Mouse (Mus musculus) heart, embryonic 15.5 days (tissue): ENCODE measurements around the gene Neurod2. TPM values are rescaled to one million over a fixed set of nuclear protein-coding genes. Genes with fewer than 3 reads are reported as not detected.
A peak's percentile ranks its signal among the peaks of the same experiment; 100 is the strongest.

Experiments used
- ATAC-seq: fragments of 200-750 bp; cut with Nextera tagmentation; replicated peaks from 2 replicates; pipeline ENCODE4 v1.8.0; 2017; ENCODE audit warnings: low read depth, moderate TSS enrichment; ENCODE audit not compliant: insufficient number of reproducible peaks, insufficient read depth, low FRiP score
- H3K27ac ChIP-seq: fragments of 300-500 bp; sonication (generic); 2 replicates; pipeline ENCODE4 v1.5.1; 2015; ENCODE audit warnings: mild to moderate bottlenecking, inconsistent platforms
- H3K27me3 ChIP-seq: fragments of 300-500 bp; sonication (generic); 2 replicates; pipeline ENCODE4 v1.6.1; 2015; ENCODE audit warnings: inconsistent platforms
- H3K36me3 ChIP-seq: fragments of 300-500 bp; sonication (generic); 2 replicates; pipeline ENCODE4 v1.6.1; 2015; ENCODE audit warnings: mild to moderate bottlenecking, inconsistent platforms
- H3K4me1 ChIP-seq: fragments of 300-500 bp; sonication (generic); replicated peaks from 2 replicates; pipeline ENCODE4 v1.6.1; 2015; ENCODE audit warnings: inconsistent platforms
- H3K4me2 ChIP-seq: fragments of 300-500 bp; sonication (generic); 2 replicates; pipeline ENCODE4 v1.6.1; 2015; ENCODE audit warnings: inconsistent platforms, mild to moderate bottlenecking, moderate library complexity
- H3K4me3 ChIP-seq: fragments of 300-500 bp; sonication (generic); 2 replicates; pipeline ENCODE4 v1.5.1; 2015; ENCODE audit warnings: mild to moderate bottlenecking, inconsistent platforms
- H3K9ac ChIP-seq: fragments of 300-500 bp; sonication (generic); 2 replicates; pipeline ENCODE4 v1.6.1; 2015; ENCODE audit warnings: mild to moderate bottlenecking, inconsistent platforms
- H3K9me3 ChIP-seq: fragments of 300-500 bp; sonication (generic); replicated peaks from 2 replicates; pipeline ENCODE4 v1.6.1; 2016; ENCODE audit warnings: inconsistent platforms
- WGBS: fragments of 180-500 bp; shearing (Covaris S2); methylation state at CpG from one replicate; pipeline ENCODE4 v1.1.7; 2015; ENCODE audit warnings: mixed read lengths; 5-methylcytosine and 5-hydroxymethylcytosine counted together
- polyA plus RNA-seq: library from polyadenylated mRNA; unstranded; fragments of >200 nt; fragmentation: Nextera tagmentation; extraction: Ambion mirVana; gene quantifications from 2 replicates; pipeline ENCODE4 v1.2.1, GENCODE M21; 2015

Gene Neurod2
- polyA plus RNA-seq, 1 experiment from 2014 or later = not detected

GRCm38 (mm10) chr11:98352272-98352990 lies 23.0 kb upstream of the Neurod2 start:
- no peak overlapping the region for H3K4me2 ChIP-seq
- WGBS = 74% methylated on average over 18 of the region's 18 CpGs
- peaks cover 45% of the 10 kb centered on the region for H3K4me1 ChIP-seq
- no peaks in the 10 kb centered on the region for H3K9me3 ChIP-seq
- H3K27me3 ChIP-seq = peaks cover 64% of the 10 kb centered on the region
- H3K27ac ChIP-seq = no peak overlapping the region
- H3K36me3 ChIP-seq = no peaks in the 10 kb centered on the region
- no peak overlapping the region for H3K4me3 ChIP-seq
- no peak overlapping the region for H3K9ac ChIP-seq
- ATAC-seq = no peak

DNA sequence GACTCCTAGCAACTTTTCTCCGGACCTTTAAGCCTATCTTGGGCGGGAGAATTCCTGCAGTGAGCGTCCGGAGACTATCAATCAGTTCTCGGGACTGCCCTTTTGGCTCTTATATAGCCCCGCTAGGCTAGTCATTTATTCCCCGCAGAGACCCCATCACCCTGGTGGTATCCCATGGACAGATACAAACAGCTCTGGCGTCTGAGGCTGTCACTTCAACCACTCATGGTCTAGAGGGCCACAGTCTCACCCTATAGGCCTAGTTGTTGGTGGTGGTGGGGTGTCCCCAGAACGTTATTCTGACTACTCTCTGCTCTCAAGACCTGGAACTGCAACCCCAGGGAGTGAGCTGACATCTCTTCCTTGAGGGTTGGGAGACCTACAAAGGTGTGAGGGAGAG lies 19.9 kb upstream of the Neurod2 start:
- Histone ChIP-seq H3K4me3 (peak overlapping the region; percentile 66), H3K4me1 (peaks cover 42% of the 10 kb centered on the region), H3K9me3 (no peaks in the 10 kb centered on the region), H3K36me3 (no peaks in the 10 kb centered on the region), H3K27ac (no peak overlapping the region), H3K9ac (peak overlapping the region; percentile 70), H3K4me2 (peak overlapping the region; percentile 90), H3K27me3 (peaks cover 72% of the 10 kb centered on the region)
- ATAC-seq = no peak
- 10% methylated on average over 9 of the region's 9 CpGs for WGBS

DNA sequence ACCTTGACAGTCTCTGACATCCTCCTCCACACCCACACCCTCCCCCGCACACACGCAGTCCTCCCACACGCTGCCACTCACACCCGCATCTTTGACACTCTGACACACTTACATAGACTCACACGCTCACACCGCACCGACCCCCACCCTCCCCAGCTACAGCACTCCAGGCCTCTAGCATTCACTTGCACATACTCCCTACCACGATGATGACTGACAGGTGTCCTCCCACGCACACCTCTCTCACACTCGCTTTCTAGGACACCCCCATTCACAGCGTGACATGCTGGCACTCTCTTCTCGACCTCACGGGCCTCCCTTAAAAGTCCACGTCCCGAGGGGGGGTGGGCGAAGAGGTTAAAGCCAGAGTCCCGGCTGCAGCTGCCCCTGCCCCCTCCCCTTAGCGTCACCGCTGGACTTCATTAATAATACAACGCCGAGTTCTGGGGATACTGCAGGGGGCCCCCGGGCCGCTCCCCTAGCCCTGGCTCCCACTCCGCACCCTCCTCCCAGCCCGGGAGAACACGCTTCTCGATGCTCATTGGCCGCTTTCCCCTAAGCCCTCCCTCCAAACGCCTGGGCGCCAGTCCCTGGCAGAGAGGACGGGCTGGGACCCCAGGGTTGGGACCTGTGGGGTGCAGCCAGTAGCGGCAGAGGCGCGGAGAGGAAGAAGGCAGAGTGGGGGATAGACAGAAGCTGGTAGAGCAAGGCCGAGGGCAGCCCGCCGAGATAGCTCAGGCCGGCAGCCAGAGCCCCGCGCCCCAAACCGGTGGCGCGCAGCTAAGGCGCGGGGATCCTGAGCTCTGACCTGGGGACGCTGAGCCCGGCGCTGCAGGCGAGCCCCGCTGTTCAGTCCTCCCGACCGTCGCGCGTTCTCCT lies 18.9 kb upstream of the Neurod2 start, which contains the start of gene Ppp1r1b:
Gene Ppp1r1b (plus strand): TSS at position 322 of the 879 bp plus-strand sequence.
- Histone ChIP-seq H3K27ac (peak within 1 kb of the TSS; percentile 8; the same call in 1 of the 2 replicates), H3K4me3 (peak within 1 kb of the TSS; percentile 66), H3K4me2 (peak within 1 kb of the TSS; percentile 90), H3K9ac (peak within 1 kb of the TSS; percentile 70), H3K27me3 (peaks cover 65% of the 10 kb centered on the region), H3K36me3 (no peaks in the 10 kb centered on the region), H3K9me3 (no peaks in the 10 kb centered on the region), H3K4me1 (peaks cover 42% of the 10 kb centered on the region)
- ATAC-seq = peak; percentile 75
- WGBS = 1% methylated on average over 46 of the region's 55 CpGs

- WGBS = 12% methylated on average over 12 of the region's 12 CpGs
These were observed 18.1 kb upstream of the Neurod2 start for GRCm38 (mm10) chr11:98347385-98348082.

GRCm38 (mm10) chr11:98346168-98346567 lies 16.7 kb upstream of the Neurod2 start:
- no peak overlapping the region for H3K4me3 ChIP-seq
- H3K36me3 ChIP-seq = no peaks in the 10 kb centered on the region
- WGBS = 25% methylated on average over 9 of the region's 9 CpGs
- H3K4me1 ChIP-seq = peaks cover 47% of the 10 kb centered on the region
- H3K9ac ChIP-seq = no peak overlapping the region
- no peak overlapping the region for H3K4me2 ChIP-seq
- no peak for ATAC-seq
- no peaks in the 10 kb centered on the region for H3K9me3 ChIP-seq
- H3K27ac ChIP-seq = no peak overlapping the region
- H3K27me3 ChIP-seq = peaks cover 64% of the 10 kb centered on the region

More at GRCm38 (mm10) chr11:98347385-98348082, 18.1 kb upstream of the Neurod2 start:
- peaks cover 42% of the 10 kb centered on the region for H3K4me1 ChIP-seq
- H3K36me3 ChIP-seq = no peaks in the 10 kb centered on the region
- H3K9me3 ChIP-seq = no peaks in the 10 kb centered on the region
- no peak overlapping the region for H3K27ac ChIP-seq
- peak overlapping the region; percentile 90 for H3K4me2 ChIP-seq
- H3K27me3 ChIP-seq = peaks cover 62% of the 10 kb centered on the region
- peak overlapping the region; percentile 66 for H3K4me3 ChIP-seq
- no peak overlapping the region for H3K9ac ChIP-seq
- ATAC-seq = no peak

DNA sequence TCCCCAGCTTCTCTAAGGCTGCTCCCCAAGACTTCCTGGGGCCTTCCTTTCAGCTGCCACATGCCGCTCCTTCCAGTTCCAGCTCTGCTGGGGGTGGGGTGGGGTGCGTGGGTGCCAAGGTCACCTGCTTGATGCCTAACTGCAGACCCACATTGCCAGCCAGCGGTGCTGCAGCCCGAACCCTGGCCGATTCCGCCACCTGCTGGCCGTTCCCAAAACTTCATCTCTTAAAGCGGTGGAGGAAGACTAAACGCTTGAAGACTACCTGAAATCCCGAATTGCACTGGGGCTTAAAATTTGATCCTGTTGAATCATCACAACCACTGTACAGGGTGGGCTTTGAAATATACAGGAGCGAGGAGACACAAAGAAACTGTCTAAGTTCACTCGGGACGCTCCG lies 15.8 kb upstream of the Neurod2 start:
- Histone ChIP-seq H3K4me2 (peak overlapping the region; percentile 63), H3K36me3 (no peaks in the 10 kb centered on the region), H3K9ac (no peak overlapping the region), H3K27ac (no peak overlapping the region), H3K4me1 (peaks cover 42% of the 10 kb centered on the region), H3K9me3 (no peaks in the 10 kb centered on the region), H3K4me3 (peak overlapping the region; percentile 39), H3K27me3 (peaks cover 62% of the 10 kb centered on the region)
- ATAC-seq = no peak
- under 1% methylated on average over 14 of the region's 14 CpGs for WGBS

DNA sequence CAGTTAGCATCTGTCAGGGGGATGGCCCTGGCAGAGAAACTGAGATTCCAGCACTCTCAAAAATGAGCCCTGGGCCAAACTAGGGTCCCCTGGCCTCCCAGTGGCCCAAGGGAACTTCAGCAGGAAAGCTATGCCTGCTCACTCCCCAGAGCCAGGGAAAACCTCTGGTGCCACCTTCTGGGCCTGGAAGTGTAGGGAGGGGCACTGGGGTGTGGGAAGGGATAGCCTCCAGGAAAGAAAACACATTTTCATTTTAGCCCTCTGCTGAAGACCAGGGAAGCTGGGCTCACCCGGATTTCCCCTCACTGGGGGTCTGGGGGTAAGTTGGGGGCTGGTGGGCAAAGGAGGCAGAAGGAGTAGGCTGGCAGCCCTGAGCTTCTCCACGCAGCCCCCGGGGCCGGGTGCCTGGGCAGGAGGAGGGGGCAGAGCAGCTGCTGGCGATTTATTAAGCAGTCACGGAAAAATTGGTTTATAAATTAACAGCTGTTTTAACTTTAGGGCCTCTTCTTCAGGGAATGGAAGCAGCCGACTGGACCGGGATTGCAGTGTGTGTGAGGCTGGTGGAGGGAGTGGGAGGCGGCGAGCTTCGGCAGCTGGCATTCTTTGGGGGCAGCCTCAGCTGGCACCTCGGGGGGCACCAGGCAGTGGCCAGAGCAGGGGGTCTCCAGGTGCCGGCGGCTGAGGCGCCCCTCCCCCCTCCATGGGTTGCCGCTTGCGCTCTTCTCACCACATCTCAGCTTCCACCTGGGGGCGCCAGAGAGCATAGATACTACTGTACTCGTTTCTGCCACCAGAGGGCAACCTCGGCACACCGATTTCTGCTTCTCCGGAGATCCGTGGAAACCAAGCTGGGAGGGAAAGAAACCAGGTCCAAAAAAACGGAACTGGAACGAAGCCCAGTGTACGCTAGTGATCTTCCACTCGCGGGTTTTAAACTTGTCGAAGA lies 12.8 kb upstream of the Neurod2 start:
- Histone ChIP-seq H3K9ac (peak overlapping the region; percentile 64), H3K27me3 (peaks cover 61% of the 10 kb centered on the region), H3K4me2 (peak overlapping the region; percentile 89), H3K36me3 (no peaks in the 10 kb centered on the region), H3K4me1 (peaks cover 37% of the 10 kb centered on the region), H3K9me3 (no peaks in the 10 kb centered on the region), H3K27ac (no peak overlapping the region), H3K4me3 (peak overlapping the region; percentile 52)
- 2% methylated on average over 29 of the region's 29 CpGs for WGBS
- peak; percentile 34; the same call in 1 of the 2 replicates for ATAC-seq

GRCm38 (mm10) chr11:98341174-98341573 lies 11.7 kb upstream of the Neurod2 start:
- no peaks in the 10 kb centered on the region for H3K36me3 ChIP-seq
- WGBS = 61% methylated on average over 4 of the region's 4 CpGs
- peaks cover 62% of the 10 kb centered on the region for H3K27me3 ChIP-seq

DNA sequence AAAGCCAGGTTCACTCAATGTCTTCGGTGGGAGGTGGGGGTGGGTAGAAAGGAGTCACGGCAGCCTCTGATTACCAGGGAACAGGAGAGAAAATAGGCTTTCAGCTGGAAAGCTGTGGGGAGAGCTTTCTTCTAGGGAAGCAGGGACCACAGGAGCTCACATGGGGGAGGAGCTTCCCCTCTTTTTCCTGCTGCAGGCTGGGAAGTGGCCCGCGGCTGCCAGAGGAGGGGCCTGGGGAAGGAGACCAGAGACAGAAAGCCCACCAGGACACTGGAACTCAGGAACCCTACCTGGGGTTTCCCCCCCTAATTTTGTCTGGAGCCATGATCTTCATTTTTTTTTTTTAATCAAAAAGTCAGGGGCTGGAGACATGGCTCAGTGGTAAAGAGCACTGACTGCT lies 11.1 kb upstream of the Neurod2 start:
- 18% methylated on average over 4 of the region's 4 CpGs for WGBS
- H3K27me3 ChIP-seq = peaks cover 65% of the 10 kb centered on the region

More at GRCm38 (mm10) chr11:98341174-98341573, 11.7 kb upstream of the Neurod2 start:
- H3K9me3 ChIP-seq = no peaks in the 10 kb centered on the region
- no peak overlapping the region for H3K4me2 ChIP-seq
- no peak for ATAC-seq
- H3K4me3 ChIP-seq = no peak overlapping the region
- H3K9ac ChIP-seq = no peak overlapping the region
- H3K4me1 ChIP-seq = peaks cover 30% of the 10 kb centered on the region
- no peak overlapping the region for H3K27ac ChIP-seq

DNA sequence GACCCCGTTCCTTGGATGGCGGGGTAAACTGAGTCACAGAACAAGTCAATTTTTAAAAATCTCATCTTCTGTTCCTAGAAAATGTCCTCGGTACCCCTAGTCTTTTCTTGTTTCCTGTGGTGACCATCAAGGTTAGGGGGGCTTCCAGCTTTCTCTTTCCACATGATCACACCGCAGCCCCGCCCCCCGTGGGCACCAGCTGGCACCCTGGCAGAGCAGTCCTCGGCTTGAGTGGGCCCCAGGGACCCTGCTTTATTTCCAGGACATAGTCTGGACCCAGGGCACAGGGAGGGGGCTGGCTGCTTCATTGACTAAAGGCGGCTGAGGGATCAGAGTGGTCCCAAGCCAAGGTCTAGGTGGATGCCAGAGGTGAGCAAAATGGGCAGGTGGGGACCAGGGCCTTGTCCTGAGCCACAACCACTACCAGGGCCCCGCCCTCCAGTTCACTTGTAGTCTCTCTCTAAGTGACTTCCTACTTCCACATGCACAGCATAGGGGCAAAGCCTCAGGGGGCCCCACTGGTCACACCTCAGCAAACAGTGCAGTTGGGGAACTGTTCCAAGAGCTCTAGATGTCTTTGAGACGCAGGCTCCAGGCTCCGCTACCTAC lies 10.3 kb upstream of the Neurod2 start:
- peaks cover 26% of the 10 kb centered on the region for H3K4me1 ChIP-seq
- H3K36me3 ChIP-seq = no peaks in the 10 kb centered on the region
- peak overlapping the region; percentile 64; the same call in 1 of the 2 replicates for H3K9ac ChIP-seq
- ATAC-seq = no peak
- peak overlapping the region; percentile 98 for H3K4me2 ChIP-seq
- peak overlapping the region; percentile 63 for H3K4me3 ChIP-seq
- no peak overlapping the region for H3K27ac ChIP-seq
- H3K27me3 ChIP-seq = peaks cover 73% of the 10 kb centered on the region
- 18% methylated on average over 11 of the region's 11 CpGs for WGBS
- H3K9me3 ChIP-seq = no peaks in the 10 kb centered on the region

More for the DNA sequence above, 11.1 kb upstream of the Neurod2 start:
- H3K27ac ChIP-seq = no peak overlapping the region
- no peak overlapping the region for H3K4me3 ChIP-seq
- H3K4me2 ChIP-seq = no peak overlapping the region
- no peak for ATAC-seq
- H3K36me3 ChIP-seq = no peaks in the 10 kb centered on the region
- H3K9me3 ChIP-seq = no peaks in the 10 kb centered on the region
- no peak overlapping the region for H3K9ac ChIP-seq
- peaks cover 27% of the 10 kb centered on the region for H3K4me1 ChIP-seq
